Mouse (Mus musculus) myocyte (in vitro differentiated cells): Measurements from ENCODE around the gene Tas1r3. TPM values are rescaled to one million over a fixed set of nuclear protein-coding genes. Genes with fewer than 3 reads are reported as not detected.

Source experiments
- H3K27me3 ChIP-seq: one replicate; pipeline ENCODE4 v1.6.1; 2011; ENCODE audit not compliant: control insufficient read depth, insufficient read depth, insufficient read length
- H3K36me3 ChIP-seq: one replicate; pipeline ENCODE4 v1.6.1; 2011; ENCODE audit not compliant: control insufficient read depth, insufficient read depth
- H3K4me2 ChIP-seq: one replicate; pipeline ENCODE4 v1.6.1; 2011; ENCODE audit warnings: low read depth, control low read depth
- H3K4me3 ChIP-seq: one replicate; pipeline ENCODE4 v1.5.1; 2011; ENCODE audit warnings: mild to moderate bottlenecking, control low read depth, moderate library complexity
- H3K79me2 ChIP-seq: one replicate; pipeline ENCODE4 v1.6.1; 2011; ENCODE audit not compliant: control insufficient read depth, insufficient read depth
- H3ac ChIP-seq: one replicate; pipeline ENCODE4 v1.6.1; 2011; ENCODE audit not compliant: control insufficient read depth, insufficient read length
- CEBPB ChIP-seq: IDR thresholded peaks from 2 replicates; pipeline ENCODE4 v1.6.1; 2011; ENCODE audit warnings: mild to moderate bottlenecking, moderate library complexity; ENCODE audit not compliant: poor library complexity, insufficient read depth, severe bottlenecking
- E2F4 ChIP-seq: IDR thresholded peaks from one replicate; pipeline ENCODE4 v1.6.1; 2011; ENCODE audit warnings: mild to moderate bottlenecking, control low read depth, moderate library complexity; ENCODE audit not compliant: insufficient read depth
- MAX ChIP-seq: IDR thresholded peaks from one replicate; pipeline ENCODE4 v1.6.1; 2011; ENCODE audit warnings: low read depth, mild to moderate bottlenecking, control low read depth
- MYOD1 ChIP-seq, 3 experiments: IDR thresholded peaks; one replicate each; pipeline ENCODE4 v1.6.1; 2011; ENCODE audit warnings: control low read depth in 2 of 3, low read depth in 2 of 3, mild to moderate bottlenecking in 2 of 3, moderate library complexity in 1 of 3; ENCODE audit not compliant: insufficient read length in 2 of 3, control insufficient read depth in 1 of 3
- MYOG ChIP-seq, 3 experiments: IDR thresholded peaks; one replicate each; pipeline ENCODE4 v1.6.1; 2011; ENCODE audit warnings: control low read depth in 2 of 3, low read depth in 2 of 3, mild to moderate bottlenecking in 2 of 3; ENCODE audit not compliant: insufficient read length in 2 of 3, control insufficient read depth in 1 of 3, insufficient read depth in 1 of 3
- POLR2A ChIP-seq: IDR thresholded peaks from one replicate; pipeline ENCODE4 v1.6.1; 2011; ENCODE audit warnings: low read depth, mild to moderate bottlenecking, control low read depth, moderate library complexity; ENCODE audit not compliant: insufficient read length
- POLR2AphosphoS2 ChIP-seq: IDR thresholded peaks from one replicate; pipeline ENCODE4 v1.6.1; 2011; ENCODE audit warnings: low read depth, control low read depth; ENCODE audit not compliant: insufficient read length
- REST ChIP-seq: IDR thresholded peaks from one replicate; pipeline ENCODE4 v1.6.1; 2011; ENCODE audit warnings: mild to moderate bottlenecking, control low read depth, moderate library complexity; ENCODE audit not compliant: insufficient read depth, insufficient read length
- SRF ChIP-seq: IDR thresholded peaks from one replicate; pipeline ENCODE4 v1.6.1; 2011; ENCODE audit warnings: low read depth; ENCODE audit not compliant: control insufficient read depth, insufficient read length
- TCF12 ChIP-seq: IDR thresholded peaks from one replicate; pipeline ENCODE4 v1.6.1; 2011; ENCODE audit warnings: mild to moderate bottlenecking, control low read depth; ENCODE audit not compliant: poor library complexity, insufficient read depth, severe bottlenecking
- TCF3 ChIP-seq: IDR thresholded peaks from one replicate; pipeline ENCODE4 v1.6.1; 2011; ENCODE audit warnings: low read depth, control low read depth; ENCODE audit not compliant: insufficient read length
- USF1 ChIP-seq: IDR thresholded peaks from one replicate; pipeline ENCODE4 v1.6.1; 2011; ENCODE audit warnings: low read depth, mild to moderate bottlenecking, control low read depth, moderate library complexity
- polyA plus RNA-seq: library from polyadenylated mRNA; unstranded; fragments of >200 nt; fragmentation: generic; extraction: Trizol; gene quantifications from one replicate; pipeline ENCODE4 v1.2.1, GENCODE M21; 2012; ENCODE audit warnings: missing spikeins

Gene Tas1r3
- polyA plus RNA-seq: 0.17 TPM

GRCm38 (mm10) chr4:155863001-155863400, at the start of gene Tas1r3:
Gene Tas1r3, minus strand, starts transcription at chr4:155863362.
- H3K79me2 ChIP-seq: no peaks in the 10 kb centered on the region
- no peak within 1 kb of the TSS for H3K4me3 ChIP-seq
- no peak within 1 kb of the TSS for H3ac ChIP-seq
- peaks cover 4% of the 10 kb centered on the region for H3K36me3 ChIP-seq
- H3K27me3 ChIP-seq: no peaks in the 10 kb centered on the region
- no peak within 1 kb of the TSS for H3K4me2 ChIP-seq
- TF ChIP-seq SRF: no peak
- peak; percentile 8 for TF ChIP-seq POLR2AphosphoS2
- no peak for TF ChIP-seq CEBPB
- no peak for TF ChIP-seq REST

GRCm38 (mm10) chr4:155908751-155909150, 45.6 kb upstream of the Tas1r3 start:
- TF ChIP-seq MYOG (IDR thresholded peaks at IDR 0.05; ENCODE audit: control insufficient read depth in 1 of 3, insufficient read depth in 1 of 3, insufficient read length in 2 of 3, low read depth in 2 of 3) (no peak), REST (no peak), E2F4 (no peak), TCF3 (no peak), USF1 (no peak), POLR2A (no peak), MYOD1 (IDR thresholded peaks at IDR 0.05; ENCODE audit: control insufficient read depth in 1 of 3, insufficient read length in 2 of 3, low read depth in 2 of 3) (no peak), SRF (no peak), MAX (no peak), POLR2AphosphoS2 (no peak), CEBPB (no peak), TCF12 (no peak)
- Histone ChIP-seq H3K4me3 (no peak overlapping the region), H3ac (no peak overlapping the region), H3K36me3 (no peaks in the 10 kb centered on the region), H3K79me2 (no peaks in the 10 kb centered on the region), H3K27me3 (no peaks in the 10 kb centered on the region), H3K4me2 (no peak overlapping the region)

GRCm38 (mm10) chr4:155908281-155908680, 45.1 kb upstream of the Tas1r3 start:
- TF ChIP-seq MYOG (IDR thresholded peaks at IDR 0.05; ENCODE audit: control insufficient read depth in 1 of 3, insufficient read depth in 1 of 3, insufficient read length in 2 of 3, low read depth in 2 of 3) (no peak), CEBPB (no peak), MYOD1 (IDR thresholded peaks at IDR 0.05; ENCODE audit: control insufficient read depth in 1 of 3, insufficient read length in 2 of 3, low read depth in 2 of 3) (no peak), USF1 (no peak), POLR2AphosphoS2 (peak; percentile 45), POLR2A (no peak), SRF (no peak), E2F4 (no peak), REST (no peak)
- Histone ChIP-seq H3K4me2 (no peak overlapping the region), H3K79me2 (no peaks in the 10 kb centered on the region), H3ac (no peak overlapping the region), H3K27me3 (no peaks in the 10 kb centered on the region), H3K4me3 (no peak overlapping the region), H3K36me3 (no peaks in the 10 kb centered on the region)

DNA sequence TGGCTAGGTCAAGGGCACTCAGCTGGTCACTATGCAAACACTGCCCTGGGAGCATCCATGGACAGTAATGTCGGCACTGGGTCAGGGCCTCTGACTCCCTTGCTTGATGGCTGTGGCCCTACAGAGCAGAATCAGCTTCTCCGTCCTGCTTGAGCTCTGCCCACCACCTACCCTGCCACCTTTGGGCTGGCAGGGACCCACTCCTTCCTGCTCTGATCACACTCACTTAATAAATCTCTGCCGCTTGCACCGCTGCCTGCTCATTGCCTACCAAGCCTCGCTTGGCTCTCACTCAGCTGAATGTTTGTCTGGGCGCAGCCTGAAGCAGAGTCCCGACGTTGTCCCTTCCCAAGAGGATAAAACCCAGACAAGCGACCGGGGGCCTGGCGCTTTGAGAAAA, 43.8 kb upstream of the Tas1r3 start:
- no peak for TF ChIP-seq POLR2A
- no peak for TF ChIP-seq TCF3
- TF ChIP-seq REST: no peak
- TF ChIP-seq POLR2AphosphoS2: no peak
- H3K79me2 ChIP-seq: no peaks in the 10 kb centered on the region
- no peak overlapping the region for H3ac ChIP-seq
- no peaks in the 10 kb centered on the region for H3K36me3 ChIP-seq
- no peaks in the 10 kb centered on the region for H3K27me3 ChIP-seq
- H3K4me2 ChIP-seq: no peak overlapping the region
- H3K4me3 ChIP-seq: no peak overlapping the region

DNA sequence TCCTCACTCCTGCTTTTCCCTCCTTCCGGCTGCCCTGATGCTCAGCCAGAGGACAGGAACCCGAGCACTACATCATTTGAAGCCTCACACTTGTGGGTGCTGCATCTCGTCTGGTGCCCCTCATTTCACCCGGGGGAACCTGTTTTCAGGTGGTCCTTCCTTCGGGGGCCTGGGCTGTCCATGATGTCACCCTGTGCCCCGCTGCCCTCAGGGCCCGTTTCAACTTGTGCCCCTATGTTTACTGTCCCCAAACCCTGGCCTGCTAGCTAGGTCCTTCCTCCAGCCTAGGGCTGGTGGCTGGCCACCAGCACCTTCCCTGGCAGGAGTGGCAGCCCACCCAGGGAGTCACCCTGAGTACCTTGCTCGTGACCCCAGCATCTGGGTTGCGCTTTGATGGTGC, 43.0 kb upstream of the Tas1r3 start:
- Histone ChIP-seq H3K4me2 (no peak overlapping the region), H3K4me3 (no peak overlapping the region), H3K79me2 (no peaks in the 10 kb centered on the region), H3ac (no peak overlapping the region), H3K27me3 (no peaks in the 10 kb centered on the region), H3K36me3 (no peaks in the 10 kb centered on the region)
- TF ChIP-seq TCF3 (no peak), USF1 (no peak), MYOD1 (IDR thresholded peaks at IDR 0.05; ENCODE audit: control insufficient read depth in 1 of 3, insufficient read length in 2 of 3, low read depth in 2 of 3) (no peak), POLR2A (no peak), CEBPB (no peak), SRF (no peak)
